Mouse (Mus musculus) myocyte (in vitro differentiated cells): ENCODE data around the gene Adig.

Source experiments
- MYOG ChIP-seq, 3 experiments: IDR thresholded peaks; one replicate each; pipeline ENCODE4 v1.6.1; 2011; ENCODE audit warnings: control low read depth in 2 of 3, low read depth in 2 of 3, mild to moderate bottlenecking in 2 of 3; ENCODE audit not compliant: insufficient read length in 2 of 3, control insufficient read depth in 1 of 3, insufficient read depth in 1 of 3
- POLR2A ChIP-seq: IDR thresholded peaks from one replicate; pipeline ENCODE4 v1.6.1; 2011; ENCODE audit warnings: low read depth, mild to moderate bottlenecking, control low read depth, moderate library complexity; ENCODE audit not compliant: insufficient read length
- TCF12 ChIP-seq: IDR thresholded peaks from one replicate; pipeline ENCODE4 v1.6.1; 2011; ENCODE audit warnings: mild to moderate bottlenecking, control low read depth; ENCODE audit not compliant: poor library complexity, insufficient read depth, severe bottlenecking

DNA sequence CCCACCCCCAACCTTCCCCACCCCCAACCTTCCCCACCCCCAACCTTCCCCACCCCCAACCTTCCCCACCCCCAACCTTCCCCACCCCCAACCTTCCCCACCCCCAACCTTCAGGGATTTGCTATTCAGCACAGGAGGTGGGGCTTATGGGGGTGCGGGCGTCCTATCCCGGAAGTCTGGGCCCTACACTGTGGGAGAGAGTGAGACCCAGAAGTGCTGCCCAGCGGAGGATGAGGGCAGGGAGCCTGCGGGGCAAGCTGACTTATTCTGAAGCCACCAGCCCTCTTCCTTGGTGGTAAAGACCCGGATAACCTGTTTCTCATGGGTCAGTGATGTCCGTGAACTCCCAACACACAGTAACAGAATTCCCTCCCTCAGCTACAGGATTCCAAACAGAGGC is 52.8 kb downstream of the Adig start:
- TF ChIP-seq TCF12: no peak
- TF ChIP-seq POLR2A: no peak
- no peak for TF ChIP-seq MYOG (IDR thresholded peaks at IDR 0.05; ENCODE audit: control insufficient read depth in 1 of 3, insufficient read depth in 1 of 3, insufficient read length in 2 of 3, low read depth in 2 of 3)
